ENCODE assay signal across 15 mouse cellular contexts in the genomic region with DNA sequence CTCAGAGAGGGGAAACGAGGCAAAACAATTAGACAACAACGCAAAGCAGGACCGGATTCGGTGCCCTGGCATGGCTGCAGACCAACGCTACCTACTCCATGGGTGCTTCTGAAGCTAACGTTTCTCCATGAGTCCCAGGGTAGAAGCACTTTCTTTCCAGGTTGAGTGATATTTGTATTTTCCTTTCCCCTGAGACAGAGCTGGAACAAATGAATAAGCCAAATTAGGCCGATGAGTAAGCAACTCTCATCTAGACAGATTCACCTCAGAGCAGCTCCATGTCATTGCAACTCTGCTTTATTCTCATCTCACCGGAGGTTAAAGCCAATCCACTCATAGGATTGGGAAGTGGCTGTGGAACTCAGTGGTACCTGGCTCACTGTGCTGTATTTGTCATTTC.
"Had no signal": no experiment of that assay in that cellular context is flagged by ENCODE, and none has a peak within 500 bp of the region (broad histone marks: within the 10 kb centered on the region; RNA-seq: fewer than 3 reads in every experiment).

No protein-coding gene starts in this region.

- H3K4me1 ChIP-seq: neural tube, embryonic 12.5 days; neural tube, embryonic 15.5 days; stomach, embryonic 15.5 days had no signal

- DNase-seq: retina, postnatal 1 day; right cerebral cortex, adult 18-20 months; right cerebral cortex, postnatal 14 days; right cerebral cortex, postnatal 25 days; right cerebral cortex, postnatal 4 days; thymus, adult 18-20 months; thymus, adult 2 months; thymus, postnatal 14 days; thymus, postnatal 25 days; thymus, postnatal 36 days; thymus, postnatal 4 days had no signal

- H3K9ac ChIP-seq: neural tube, embryonic 12.5 days; neural tube, embryonic 15.5 days; stomach, embryonic 15.5 days had no signal

- H3K9me3 ChIP-seq: neural tube, embryonic 12.5 days; neural tube, embryonic 15.5 days; stomach, embryonic 15.5 days had no signal

- H3K36me3 ChIP-seq: neural tube, embryonic 12.5 days; neural tube, embryonic 15.5 days; stomach, embryonic 15.5 days had no signal

- H3K4me3 ChIP-seq: neural tube, embryonic 12.5 days; neural tube, embryonic 15.5 days; stomach, embryonic 15.5 days had no signal

- H3K4me2 ChIP-seq: neural tube, embryonic 12.5 days; neural tube, embryonic 15.5 days; stomach, embryonic 15.5 days had no signal

- H3K27ac ChIP-seq: neural tube, embryonic 12.5 days; neural tube, embryonic 15.5 days; stomach, embryonic 15.5 days; stomach, postnatal 0 days had no signal

- H3K27me3 ChIP-seq: neural tube, embryonic 12.5 days; neural tube, embryonic 15.5 days; stomach, embryonic 15.5 days had no signal
